Mouse (Mus musculus) frontal cortex, adult (tissue): ENCODE measurements at regions not wholly inside any gene's neighbourhood (a gene's known extent, or its start where the extent isn't known, plus 50 kb on each side); places are given as distances from the start of the nearest gene placed in this dataset.
A peak's percentile ranks its signal among the peaks of the same experiment; 100 is the strongest.

Experiments used
- ATAC-seq: cut with Nextera tagmentation; 2 replicates; pipeline ENCODE4 v1.9.2; 2017; ENCODE audit warnings: mild to moderate bottlenecking, moderate library complexity, mixed read lengths; ENCODE audit not compliant: low TSS enrichment

- ATAC-seq, result peak; percentile 72
Measured at GRCm38 (mm10) chr10:56892666-56893209, 515.6 kb downstream of the Gja1 start.

- ATAC-seq, result peak; percentile 44
Measured at GRCm38 (mm10) chr10:56893210-56893705, 516.1 kb downstream of the Gja1 start.

GRCm38 (mm10) chr10:56899640-56900274 is 522.6 kb downstream of the Gja1 start:
- peak; percentile 67 for ATAC-seq

GRCm38 (mm10) chr10:56900914-56901313 is 523.8 kb downstream of the Gja1 start:
- no peak for ATAC-seq

- ATAC-seq, result no peak
Measured at GRCm38 (mm10) chr10:56912711-56913110, 535.6 kb downstream of the Gja1 start.

GRCm38 (mm10) chr10:56914103-56914502 is 537.0 kb downstream of the Gja1 start:
- ATAC-seq, result no peak

GRCm38 (mm10) chr10:56918412-56918811 is 541.3 kb downstream of the Gja1 start:
- ATAC-seq, result no peak

GRCm38 (mm10) chr10:56920711-56921672 is 543.9 kb downstream of the Gja1 start:
- ATAC-seq, result no peak

- no peak for ATAC-seq
Measured at GRCm38 (mm10) chr10:56935174-56935573, 551.0 kb upstream of the Hsf2 start.

- no peak for ATAC-seq
Measured at GRCm38 (mm10) chr10:56941972-56942371, 544.2 kb upstream of the Hsf2 start.

GRCm38 (mm10) chr10:56944434-56945145 is 541.6 kb upstream of the Hsf2 start:
- no peak for ATAC-seq

GRCm38 (mm10) chr10:56956728-56957127 is 529.5 kb upstream of the Hsf2 start:
- ATAC-seq, result no peak

- ATAC-seq, result no peak
Measured at GRCm38 (mm10) chr10:56962096-56962807, 523.9 kb upstream of the Hsf2 start.

- no peak for ATAC-seq
Measured at GRCm38 (mm10) chr10:56963215-56963614, 523.0 kb upstream of the Hsf2 start.

GRCm38 (mm10) chr10:56968913-56969312 is 517.3 kb upstream of the Hsf2 start:
- ATAC-seq, result no peak

- no peak for ATAC-seq
Measured at GRCm38 (mm10) chr10:56974812-56975211, 511.4 kb upstream of the Hsf2 start.

GRCm38 (mm10) chr10:56979601-56980000 is 506.6 kb upstream of the Hsf2 start:
- ATAC-seq, result no peak

GRCm38 (mm10) chr10:56980821-56981220 is 505.4 kb upstream of the Hsf2 start:
- peak; percentile 89 for ATAC-seq

GRCm38 (mm10) chr10:56982526-56983190 is 503.5 kb upstream of the Hsf2 start:
- peak; percentile 26; the same call in 1 of the 2 replicates for ATAC-seq

GRCm38 (mm10) chr10:56994969-56995368 is 491.2 kb upstream of the Hsf2 start:
- no peak for ATAC-seq
